Mouse (Mus musculus) CH12.LX (cell line): ENCODE results near the gene Tlx1. TPM values are rescaled to one million over a fixed set of nuclear protein-coding genes. Genes with fewer than 3 reads are reported as not detected.

Experiments
- DNase-seq: peaks from one replicate; pipeline ENCODE4 v3.0.0-alpha.2; 2013; ENCODE audit errors: extremely low read depth
- H3K27ac ChIP-seq: 2 replicates; pipeline ENCODE4 v1.5.1; 2012; ENCODE audit warnings: low read depth, mild to moderate bottlenecking, control low read depth, moderate library complexity; ENCODE audit not compliant: insufficient read depth
- H3K27me3 ChIP-seq: replicated peaks from 2 replicates; pipeline ENCODE3; 2012; ENCODE audit warnings: inconsistent platforms
- H3K36me3 ChIP-seq, 2 experiments: replicated peaks in 1 of 2; 2 replicates each; pipeline versions ENCODE3 to v1.6.1; 2012; ENCODE audit warnings: inconsistent platforms in 1 of 2, low read length in 1 of 2, mild to moderate bottlenecking in 1 of 2, mixed read lengths in 1 of 2, moderate library complexity in 1 of 2; ENCODE audit not compliant: control insufficient read depth in 1 of 2, insufficient read depth in 1 of 2
- H3K4me1 ChIP-seq, 2 experiments: 2 replicates each; pipeline ENCODE4 v1.6.1; 2012; ENCODE audit warnings: inconsistent platforms in 1 of 2, moderate library complexity in 1 of 2; ENCODE audit not compliant: insufficient read depth in 2 of 2, control insufficient read depth in 1 of 2
- H3K4me2 ChIP-seq: 2 replicates; pipeline ENCODE4 v1.6.1; 2012; ENCODE audit warnings: low read depth, mild to moderate bottlenecking, control low read depth; ENCODE audit not compliant: poor library complexity, insufficient read depth, severe bottlenecking
- H3K4me3 ChIP-seq, 3 experiments: fragments of 150-350 bp in 1 of 3; sonication (generic) in 1 of 3; replicated peaks in 1 of 3; 2 replicates each; pipeline versions ENCODE3 to v1.5.1; 2011 to 2012; ENCODE audit warnings: low read depth in 2 of 3, low read length in 2 of 3, mild to moderate bottlenecking in 2 of 3, moderate library complexity in 2 of 3, control low read depth in 1 of 3, improper control_type of control experiment in 1 of 3, inconsistent platforms in 1 of 3, mixed read lengths in 1 of 3; ENCODE audit not compliant: poor library complexity in 1 of 3
- H3K79me2 ChIP-seq: replicated peaks from 2 replicates; pipeline ENCODE4 v1.6.1; 2012; ENCODE audit warnings: mild to moderate bottlenecking, moderate library complexity; ENCODE audit not compliant: control insufficient read depth, poor library complexity, insufficient read depth, severe bottlenecking; ENCODE audit errors: extremely low read depth
- H3K9ac ChIP-seq: 2 replicates; pipeline ENCODE4 v1.6.1; 2012; ENCODE audit warnings: low read depth, mild to moderate bottlenecking, control low read depth, moderate library complexity; ENCODE audit not compliant: insufficient read depth
- H3K9me3 ChIP-seq: replicated peaks from 2 replicates; pipeline ENCODE3; 2012; ENCODE audit warnings: low read length, inconsistent platforms, mixed read lengths
- BHLHE40 ChIP-seq: IDR thresholded peaks from 2 replicates; pipeline ENCODE4 v1.6.1; 2011; ENCODE audit warnings: mild to moderate bottlenecking, low read depth, low read length, improper control_type of control experiment
- CHD1 ChIP-seq: IDR thresholded peaks from 2 replicates; pipeline ENCODE4 v1.6.1; 2012; ENCODE audit warnings: low read depth, low read length, improper control_type of control experiment, inconsistent platforms
- CTCF ChIP-seq, 2 experiments: IDR thresholded peaks in 1 of 2; conservative IDR thresholded peaks in 1 of 2; 2 replicates each; pipeline ENCODE4 v1.5.1; 2011 to 2012; ENCODE audit warnings: low read depth in 2 of 2, low read length in 2 of 2, improper control_type of control experiment in 1 of 2, inconsistent platforms in 1 of 2, mild to moderate bottlenecking in 1 of 2, moderate library complexity in 1 of 2
- E2F4 ChIP-seq: IDR thresholded peaks from 2 replicates; pipeline ENCODE4 v1.6.1; 2011; ENCODE audit warnings: low read depth, low read length, improper control_type of control experiment; ENCODE audit not compliant: insufficient replicate concordance
- ELF1 ChIP-seq: IDR thresholded peaks from 2 replicates; pipeline ENCODE4 v1.6.1; 2014; ENCODE audit warnings: low read depth, mild to moderate bottlenecking, inconsistent platforms, low read length, improper control_type of control experiment
- IRF4 ChIP-seq: IDR thresholded peaks from 2 replicates; pipeline ENCODE4 v1.6.1; 2014; ENCODE audit warnings: low read depth, mild to moderate bottlenecking, inconsistent platforms, low read length, improper control_type of control experiment
- MAFK ChIP-seq: IDR thresholded peaks from 2 replicates; pipeline ENCODE4 v1.6.1; 2011; ENCODE audit warnings: low read length, improper control_type of control experiment; ENCODE audit not compliant: insufficient replicate concordance
- MAX ChIP-seq: IDR thresholded peaks from 2 replicates; pipeline ENCODE4 v1.6.1; 2011; ENCODE audit warnings: low read length, improper control_type of control experiment
- MAZ ChIP-seq: IDR thresholded peaks from 2 replicates; pipeline ENCODE4 v1.6.1; 2012; ENCODE audit warnings: low read depth, mild to moderate bottlenecking, inconsistent platforms, low read length, improper control_type of control experiment, moderate library complexity
- NELFE ChIP-seq: IDR thresholded peaks from 2 replicates; pipeline ENCODE4 v1.6.1; 2011; ENCODE audit warnings: low read depth, low read length, improper control_type of control experiment
- NRF1 ChIP-seq: IDR thresholded peaks from 2 replicates; pipeline ENCODE4 v1.6.1; 2014; ENCODE audit warnings: low read depth, mild to moderate bottlenecking, inconsistent platforms, low read length, improper control_type of control experiment, moderate library complexity
- PAX5 ChIP-seq: IDR thresholded peaks from 2 replicates; pipeline ENCODE4 v1.6.1; 2012; ENCODE audit warnings: low read length, inconsistent platforms, mixed read lengths
- POLR2A ChIP-seq: IDR thresholded peaks from 2 replicates; pipeline ENCODE4 v1.6.1; 2011; ENCODE audit warnings: low read depth, mild to moderate bottlenecking, improper control_type of control experiment, low read length
- RAD21 ChIP-seq: IDR thresholded peaks from 2 replicates; pipeline ENCODE4 v1.6.1; 2011; ENCODE audit warnings: low read depth, mild to moderate bottlenecking, low read length, improper control_type of control experiment, moderate library complexity
- RCOR1 ChIP-seq: conservative IDR thresholded peaks from 2 replicates; pipeline ENCODE4 v1.6.1; 2012; ENCODE audit warnings: low read depth, mild to moderate bottlenecking, inconsistent platforms, low read length, improper control_type of control experiment
- SIN3A ChIP-seq: IDR thresholded peaks from 2 replicates; pipeline ENCODE4 v1.6.1; 2012; ENCODE audit warnings: low read length, improper control_type of control experiment, inconsistent platforms
- TCF12 ChIP-seq: IDR thresholded peaks from 2 replicates; pipeline ENCODE4 v1.6.1; 2014; ENCODE audit warnings: low read depth, mild to moderate bottlenecking, inconsistent platforms, low read length, improper control_type of control experiment
- UBTF ChIP-seq: IDR thresholded peaks from 2 replicates; pipeline ENCODE4 v1.6.1; 2012; ENCODE audit warnings: low read depth, mild to moderate bottlenecking, inconsistent platforms, low read length, improper control_type of control experiment, moderate library complexity
- USF1 ChIP-seq: IDR thresholded peaks from 2 replicates; pipeline ENCODE4 v1.6.1; 2014; ENCODE audit warnings: low read depth, mild to moderate bottlenecking, inconsistent platforms, low read length, improper control_type of control experiment
- USF2 ChIP-seq: conservative IDR thresholded peaks from 2 replicates; pipeline ENCODE4 v1.6.1; 2011; ENCODE audit warnings: low read depth, low read length, improper control_type of control experiment
- ZC3H11A ChIP-seq: IDR thresholded peaks from 2 replicates; pipeline ENCODE4 v1.6.1; 2012; ENCODE audit warnings: low read depth, mild to moderate bottlenecking, inconsistent platforms, low read length, improper control_type of control experiment
- ZMIZ1 ChIP-seq: IDR thresholded peaks from 2 replicates; pipeline ENCODE4 v1.6.1; 2012; ENCODE audit warnings: low read depth, mild to moderate bottlenecking, inconsistent platforms, low read length, improper control_type of control experiment
- dilution Hi-C: fragments of 300-500 bp; cut with MboI; formaldehyde crosslinking; loops from 2 replicates; pipeline ENCODE4 v1.14.3; 2020; ENCODE audit warnings: low sequenced_read_pairs; ENCODE audit not compliant: extremely low pct_unique_long_range_greater_than_20kb, extremely low pct_ligation_motif_present
- in situ Hi-C: fragments of 300-500 bp; cut with MboI; formaldehyde crosslinking; loops from 3 replicates; pipeline ENCODE4 v1.14.3; 2019; ENCODE audit warnings: low sequenced_read_pairs, low pct_ligation_motif_present, low pct_unique_long_range_greater_than_20kb, mixed read lengths
- polyA plus RNA-seq: library from polyadenylated mRNA; unstranded; fragments of >175 nt; gene quantifications from 2 replicates; pipeline ENCODE4 v1.2.1, GENCODE M21; 2012; ENCODE audit warnings: low read depth; ENCODE audit not compliant: insufficient read length
- total RNA-seq, 2 experiments: library from RNA; depleted of rRNA; stranded (reverse); fragments of 300-350 nt in 1 of 2; fragments of >200 nt in 1 of 2; gene quantifications; 2 replicates each; pipeline ENCODE4 v1.2.3; 2012 to 2014

Gene Tlx1
- total and polyA plus RNA-seq, 3 experiments, result not detected

- no peak overlapping the region for H3K9ac ChIP-seq
Observed at GRCm38 (mm10) chr19:45154521-45154920, 4.0 kb downstream of the Tlx1 start.

DNA sequence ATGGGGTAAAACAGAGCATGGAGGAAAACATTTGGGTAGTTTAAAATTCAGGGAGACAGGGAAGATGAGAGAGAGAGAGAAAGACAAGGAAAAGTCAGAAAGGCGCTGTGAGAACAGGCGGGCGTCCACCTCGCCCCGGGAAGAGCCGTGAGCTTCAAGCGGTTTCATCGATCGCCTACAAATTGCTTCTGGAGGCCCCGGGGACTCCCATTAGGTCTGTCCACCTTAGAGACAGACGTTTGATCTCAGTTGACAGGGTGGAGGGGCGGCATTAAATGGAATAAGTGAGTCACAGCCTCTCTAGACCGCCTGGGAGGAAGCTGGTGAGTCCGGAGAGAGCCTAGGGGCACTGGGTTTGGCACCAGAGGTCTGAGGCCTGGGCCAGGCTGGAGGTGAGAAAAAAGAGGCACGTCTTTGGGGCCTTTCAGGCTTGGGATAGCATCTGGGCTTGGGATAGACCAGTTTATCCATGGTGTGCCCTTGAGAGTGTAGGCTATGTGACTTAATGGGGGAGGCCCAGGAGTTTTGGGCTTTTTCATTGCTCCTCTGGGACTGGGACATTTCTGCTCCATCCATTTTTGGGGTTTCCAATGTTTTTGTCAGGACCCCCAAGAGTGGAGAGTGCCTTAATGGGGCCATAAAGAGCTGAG, 4.8 kb downstream of the Tlx1 start:
- TF ChIP-seq E2F4, result no peak
- TF ChIP-seq SIN3A, result no peak
- TF ChIP-seq ELF1, result no peak
- no peak for TF ChIP-seq RAD21
- Histone ChIP-seq H3K4me2 (no peak overlapping the region), H3K79me2 (no peaks in the 10 kb centered on the region), H3K36me3 (no peaks in the 10 kb centered on the region), H3K4me1 (peaks cover 0 to 3% of the 10 kb centered on the region in 2 experiments; a peak in 1 of 4 replicates), H3K27me3 (peaks cover 68% of the 10 kb centered on the region), H3K9me3 (no peaks in the 10 kb centered on the region), H3K4me3 (no peak overlapping the region), H3K9ac (no peak overlapping the region), H3K27ac (no peak overlapping the region)
- in situ Hi-C loops, result loop anchor here (5.0 to 10.0 kb wide), 2 partner anchors 33 to 100 kb away; no protein-coding TSS in a partner anchor
- DNase-seq, result no peak
- dilution Hi-C loops, result no loop called here

More at GRCm38 (mm10) chr19:45154521-45154920, 4.0 kb downstream of the Tlx1 start:
- Histone ChIP-seq H3K4me1 (peaks cover 3% of the 10 kb centered on the region in 2 experiments; a peak in 1 of 4 replicates), H3K79me2 (no peaks in the 10 kb centered on the region), H3K4me3 (no peak overlapping the region), H3K36me3 (no peaks in the 10 kb centered on the region), H3K9me3 (no peaks in the 10 kb centered on the region)
- DNase-seq, result no peak
- dilution Hi-C loops, result no loop called here
- in situ Hi-C loops, result loop anchor here (10.0 kb wide), 1 partner anchor 100 kb away; no protein-coding TSS in a partner anchor
- no peak for TF ChIP-seq ZMIZ1
- TF ChIP-seq E2F4, result no peak
- no peak for TF ChIP-seq ZC3H11A
- TF ChIP-seq CHD1, result no peak
- no peak for TF ChIP-seq MAFK
- no peak for TF ChIP-seq MAZ
- no peak for TF ChIP-seq BHLHE40
- TF ChIP-seq IRF4, result no peak
- no peak for TF ChIP-seq NRF1
- no peak for TF ChIP-seq CTCF (conservative IDR thresholded peaks at IDR 0.05 in 1 of 2, IDR thresholded peaks at IDR 0.05 in 1 of 2; ENCODE audit: low read depth in 2 of 2, low read length in 2 of 2)
- no peak for TF ChIP-seq RCOR1
- no peak for TF ChIP-seq PAX5
- no peak for TF ChIP-seq POLR2A
- TF ChIP-seq MAX, result no peak
- no peak for TF ChIP-seq USF1
- TF ChIP-seq USF2, result no peak
- TF ChIP-seq TCF12, result no peak
- TF ChIP-seq UBTF, result no peak
- no peak for TF ChIP-seq NELFE
- TF ChIP-seq, all 38 proteins: peak for 0
- H3K27ac ChIP-seq, result no peak overlapping the region
- peaks cover 67% of the 10 kb centered on the region for H3K27me3 ChIP-seq
- H3K4me2 ChIP-seq, result no peak overlapping the region
